Mouse (Mus musculus): Measurements from ENCODE around the gene Dclk3. TPM values are rescaled to one million over a fixed set of nuclear protein-coding genes. Genes with fewer than 3 reads are reported as not detected.

The Dclk3 gene
- total RNA-seq, 4 experiments from 2014 or later: 13.6 to 17.0 (median 14.9) TPM

DNA sequence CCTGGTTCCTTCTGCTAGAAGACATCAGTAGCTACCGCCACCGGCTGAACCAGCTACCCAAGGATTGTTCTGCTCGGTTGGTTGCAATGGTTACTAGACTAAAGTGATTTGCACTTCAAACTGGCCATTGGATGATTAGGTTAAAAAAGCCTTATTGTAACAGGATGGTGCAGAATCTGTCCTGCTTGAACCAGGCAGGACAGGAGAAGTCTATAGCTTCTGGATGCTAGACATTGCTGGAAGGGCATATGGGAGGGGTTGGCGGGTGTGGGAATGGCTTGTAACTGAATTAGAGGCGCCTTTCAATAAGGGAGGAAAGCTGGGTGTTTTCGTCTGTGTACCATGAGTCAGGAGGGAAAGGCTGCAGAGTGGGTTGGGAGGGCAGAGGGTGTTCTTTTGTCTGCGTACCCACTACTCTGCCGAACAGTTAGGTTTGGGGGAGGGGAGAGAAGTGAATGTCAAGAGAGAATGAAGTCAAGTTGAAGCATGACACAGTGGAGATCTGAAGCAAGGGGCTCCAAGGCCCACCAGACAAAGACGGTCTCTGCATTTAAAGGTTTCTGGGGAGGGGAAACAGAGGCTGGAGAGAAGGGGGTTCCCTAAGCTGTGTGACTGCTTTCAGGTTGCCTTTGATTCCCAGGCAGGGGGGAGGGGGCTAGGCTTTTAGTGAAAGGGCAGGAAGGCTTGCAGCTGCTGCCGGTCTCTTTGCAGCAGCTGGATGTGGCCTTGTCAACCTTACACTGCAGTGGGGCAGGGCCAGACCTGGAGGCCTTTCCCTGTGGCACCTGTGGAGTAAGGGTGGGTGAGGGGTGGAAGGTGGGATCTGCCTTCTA is 48.0 kb downstream of the Dclk3 start:
- no peak for DNase-seq (ENCODE audit: low spot score in 2 of 2)

- no peak for DNase-seq (ENCODE audit: low spot score in 2 of 2)
Observed at GRCm38 (mm10) chr9:111490583-111490982, 51.7 kb downstream of the Dclk3 start.

DNA sequence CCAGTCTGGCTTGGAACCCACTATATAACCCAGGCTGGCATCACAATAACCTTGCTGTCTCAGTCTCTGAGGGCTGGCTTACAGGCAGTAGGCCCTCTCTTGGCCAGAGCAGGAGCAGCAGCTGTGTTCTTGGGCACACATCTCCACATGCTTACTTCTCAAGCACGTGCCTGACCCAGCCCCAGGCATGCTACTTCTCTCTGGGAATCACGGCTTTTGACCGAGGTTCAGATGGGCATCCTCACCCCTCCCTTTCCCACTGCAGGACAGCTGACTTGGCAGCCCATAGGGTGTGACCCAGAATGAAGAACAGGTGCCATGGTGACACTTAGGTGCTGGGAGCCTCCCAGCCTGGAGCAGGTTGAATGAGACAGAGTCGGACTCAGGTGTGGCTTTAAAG is 52.4 kb downstream of the Dclk3 start:
- no peak for DNase-seq (ENCODE audit: low spot score in 2 of 2)

DNA sequence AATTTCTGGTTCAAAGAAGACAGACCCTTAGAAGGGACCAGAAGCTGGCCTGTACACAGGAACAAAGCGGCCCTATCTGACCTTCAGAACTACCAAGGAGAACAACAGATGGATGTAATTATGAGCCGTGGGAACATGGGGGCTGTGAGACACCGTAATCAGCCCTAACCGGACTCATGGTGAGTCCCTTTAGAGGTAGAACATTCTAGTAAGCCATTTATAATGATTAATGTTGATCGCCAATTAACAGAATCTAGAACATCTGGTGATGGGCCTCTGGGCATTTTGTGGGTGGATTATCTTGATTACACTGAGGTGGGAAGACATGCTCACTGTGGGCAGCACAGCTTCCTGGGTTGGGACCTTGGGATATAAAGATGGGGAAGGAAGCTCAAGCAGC is 54.6 kb downstream of the Dclk3 start:
- no peak for DNase-seq (ENCODE audit: low spot score in 2 of 2)

DNA sequence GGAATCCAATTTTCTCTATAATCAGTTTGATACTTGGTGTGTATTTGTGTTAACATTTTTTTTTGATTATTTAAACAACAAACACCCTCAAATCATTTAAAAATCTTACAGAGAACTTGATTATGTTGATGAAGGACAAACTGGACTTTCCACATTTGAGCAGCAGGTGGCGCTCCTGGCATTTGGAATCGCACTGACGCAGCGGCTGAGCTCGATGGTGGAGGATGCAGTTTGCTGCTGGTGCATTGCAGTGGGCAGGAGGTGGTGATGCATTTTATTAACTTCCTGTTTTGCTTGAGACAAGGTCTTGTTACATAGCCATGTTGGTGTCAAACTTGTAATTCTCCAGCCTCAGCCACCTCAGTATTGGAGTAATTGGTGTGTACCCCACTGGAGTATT is 56.7 kb downstream of the Dclk3 start:
- peak in 1 of 2 experiments; percentile 80 for DNase-seq (ENCODE audit: low spot score in 2 of 2)

DNA sequence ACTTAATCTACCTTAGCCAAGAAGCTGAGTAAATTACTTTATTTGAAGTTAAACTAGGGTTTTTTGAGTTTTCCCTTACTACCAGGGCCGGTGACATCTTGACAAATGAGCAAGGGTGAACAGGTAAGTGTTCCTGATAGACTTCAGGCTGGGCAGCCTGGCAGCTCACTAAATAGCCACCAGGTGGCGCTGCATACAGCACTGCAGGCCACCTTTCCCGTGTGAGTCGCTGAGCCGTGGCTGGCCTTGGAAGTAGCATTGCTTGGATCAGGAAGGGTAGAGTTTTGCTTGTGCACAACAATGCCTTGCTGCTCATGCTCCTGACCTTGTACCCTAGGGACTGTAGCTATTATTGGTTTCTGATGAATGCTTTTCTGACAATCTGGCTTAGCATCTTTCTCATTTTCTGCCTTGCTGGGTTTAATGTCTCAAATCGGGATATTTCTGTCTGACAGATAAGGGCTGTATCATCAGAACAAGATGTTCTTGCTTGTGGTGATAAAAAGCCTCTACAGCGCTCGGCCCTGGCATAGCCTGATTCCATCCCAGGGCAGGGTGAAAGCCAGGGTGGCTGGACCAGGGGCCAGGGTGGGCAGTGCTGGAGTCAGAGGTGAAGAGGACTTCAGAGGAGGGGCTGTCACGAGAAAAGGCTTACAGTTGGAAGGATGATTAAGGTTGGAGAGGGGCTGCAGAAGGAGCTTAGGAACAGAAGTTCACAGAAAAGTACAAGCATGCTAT is 58.4 kb downstream of the Dclk3 start:
- DNase-seq (ENCODE audit: low spot score in 2 of 2): peak; percentile 48 to 81

DNA sequence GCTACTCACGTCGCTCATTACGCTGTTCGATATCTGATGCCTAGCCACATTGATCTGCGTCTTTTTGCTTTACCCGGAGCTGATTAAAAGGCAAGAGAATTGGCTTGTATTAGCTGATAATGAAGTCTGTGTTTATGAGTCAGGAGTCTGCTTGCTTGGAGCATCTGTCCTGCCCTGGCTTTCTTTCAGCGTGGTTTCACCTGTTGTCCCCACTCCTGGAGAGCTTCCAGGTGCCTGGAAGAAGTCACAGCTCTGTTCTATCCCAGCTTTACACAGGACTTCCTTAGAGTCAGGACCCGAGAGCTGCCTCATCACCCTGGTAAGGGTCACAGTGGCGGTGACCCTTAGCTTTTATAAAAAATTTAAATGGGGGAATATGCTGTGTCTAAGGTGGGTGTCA is 61.3 kb downstream of the Dclk3 start:
- DNase-seq (ENCODE audit: low spot score in 2 of 2): no peak

DNA sequence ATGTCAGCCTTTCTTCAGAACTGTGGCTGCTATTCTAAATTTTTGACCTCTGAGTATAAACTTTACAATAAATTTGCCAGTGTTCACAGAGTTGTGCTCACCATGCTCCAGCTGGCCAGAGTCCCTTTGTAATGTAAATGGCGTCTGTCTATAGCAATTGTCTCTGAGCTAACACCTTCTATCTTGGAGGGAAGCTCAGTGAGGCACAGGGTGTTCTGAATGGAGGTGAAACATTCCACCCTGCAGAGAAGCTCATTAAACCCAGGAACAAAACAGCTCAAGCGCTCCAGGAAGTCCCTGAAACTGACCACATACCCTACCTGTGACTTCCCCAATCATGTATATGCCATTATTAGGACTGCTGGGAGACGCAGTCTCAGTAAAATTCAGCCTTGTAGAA is 67.2 kb downstream of the Dclk3 start:
- no peak for DNase-seq (ENCODE audit: low spot score in 2 of 2)

DNA sequence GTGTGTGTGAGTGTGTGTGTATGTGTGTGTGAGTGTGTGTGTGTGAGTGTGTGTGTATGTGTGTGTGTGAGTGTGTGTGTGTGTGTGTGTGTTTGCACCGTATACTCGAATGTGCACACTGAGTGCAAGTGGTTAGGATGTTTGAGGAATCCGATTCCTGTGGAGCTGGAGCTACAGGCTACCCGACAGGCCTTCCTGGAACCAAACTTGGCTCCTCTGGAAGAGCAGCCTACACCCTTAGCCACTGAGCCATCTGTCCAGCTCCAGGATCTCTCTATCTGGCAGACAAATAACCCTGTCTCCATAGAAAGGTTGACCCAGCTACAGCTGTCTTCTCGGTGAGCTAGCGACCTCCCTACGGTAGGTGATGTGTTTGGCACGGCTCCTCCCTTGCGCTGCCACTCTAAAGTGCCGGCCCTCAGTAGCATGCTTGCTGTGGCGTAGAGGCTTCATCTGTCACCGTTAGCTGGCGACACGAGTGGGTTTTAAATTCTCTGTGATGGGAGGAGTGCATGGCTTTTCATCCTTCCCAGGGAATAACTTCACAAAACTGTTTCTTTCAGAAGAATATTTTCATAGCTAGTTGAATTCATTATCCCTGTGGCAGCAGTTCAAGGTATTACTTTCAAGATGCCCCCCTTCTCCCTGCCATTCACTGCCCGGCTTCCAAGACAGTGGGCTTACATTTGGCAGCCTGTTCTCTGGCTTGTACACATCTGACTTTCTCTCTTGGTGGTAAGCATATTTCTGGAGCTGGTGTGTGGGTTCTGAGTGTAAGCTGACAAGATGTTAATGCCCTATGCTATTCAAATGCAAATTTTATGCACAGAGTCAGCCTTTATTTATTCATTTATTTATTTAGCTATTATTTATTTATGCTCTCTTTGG is 75.9 kb downstream of the Dclk3 start:
- DNase-seq (ENCODE audit: low spot score in 2 of 2): no peak

DNA sequence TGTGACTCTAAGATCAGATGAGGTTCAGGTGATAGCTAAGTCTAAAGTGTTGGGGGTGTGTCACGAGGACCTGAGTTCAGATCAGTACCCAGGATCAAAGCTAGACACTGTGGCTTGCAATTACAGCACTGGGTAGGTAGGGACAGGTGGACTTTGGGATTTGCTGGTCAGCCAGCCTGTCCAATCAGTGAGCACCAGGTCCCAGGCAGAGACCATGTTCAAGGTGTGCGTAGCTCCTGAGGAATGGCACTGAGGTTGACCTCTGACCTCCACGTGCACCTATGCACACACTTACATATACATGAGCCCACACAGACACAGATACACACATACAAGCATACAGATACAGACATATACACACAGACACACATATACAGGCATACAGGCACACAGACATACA is 76.7 kb downstream of the Dclk3 start:
- DNase-seq (ENCODE audit: low spot score in 2 of 2): no peak

GRCm38 (mm10) chr9:111522226-111522625 is 83.3 kb downstream of the Dclk3 start:
- no peak for DNase-seq (ENCODE audit: low spot score in 2 of 2)

- no peak for DNase-seq (ENCODE audit: low spot score in 2 of 2)
Observed at GRCm38 (mm10) chr9:111523111-111523510, 84.2 kb downstream of the Dclk3 start.

DNA sequence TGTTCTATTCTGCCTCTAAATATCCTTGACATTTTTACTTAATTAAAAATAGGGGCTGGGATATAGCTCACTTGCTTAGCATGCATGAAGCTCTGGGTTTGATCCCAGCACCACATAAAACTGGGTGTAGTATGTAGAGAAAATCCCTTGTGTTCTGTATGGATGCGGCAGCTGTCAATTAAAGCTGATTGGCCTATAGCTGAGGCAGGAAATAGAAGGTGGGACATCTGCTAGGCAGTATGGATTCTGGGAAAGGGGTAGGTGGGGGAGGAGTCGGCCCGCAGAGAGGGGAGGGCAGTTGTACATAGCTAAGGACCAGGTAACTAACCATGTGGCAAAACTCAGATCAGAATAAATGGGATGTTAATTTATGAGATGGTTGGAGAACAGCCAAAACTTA is 85.0 kb downstream of the Dclk3 start:
- no peak for DNase-seq (ENCODE audit: low spot score in 2 of 2)

DNA sequence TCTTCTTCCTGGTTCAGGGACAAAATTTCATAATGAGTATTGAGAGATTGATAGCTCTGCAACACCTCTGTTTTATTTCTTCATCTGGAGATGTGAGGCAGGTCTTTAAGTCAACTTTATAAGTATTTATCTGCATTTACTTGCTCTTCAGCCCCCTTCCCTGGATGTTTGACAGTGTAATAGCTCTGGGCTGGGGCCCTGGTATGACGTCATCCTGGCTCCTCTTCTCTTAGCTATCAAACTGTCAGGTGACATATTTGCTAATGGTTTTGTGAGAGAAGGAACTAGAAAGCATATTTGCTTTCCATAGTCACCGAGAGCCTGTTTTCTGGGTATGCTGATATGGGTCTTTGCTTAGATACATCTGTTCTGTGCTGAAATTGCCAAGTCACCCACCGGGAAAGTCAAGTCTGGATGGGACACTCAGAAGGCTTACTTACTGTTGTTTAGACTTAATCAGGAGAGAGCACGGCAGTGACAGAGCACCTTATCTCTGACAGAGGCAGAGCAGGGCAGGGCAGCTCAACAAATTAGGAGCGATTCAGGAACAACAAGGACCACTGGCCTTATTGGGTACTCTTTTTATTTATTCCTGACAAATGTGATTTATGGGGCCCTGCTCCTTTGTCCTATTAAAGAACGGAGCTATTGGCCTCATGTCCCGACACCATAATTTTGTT is 96.0 kb downstream of the Dclk3 start:
- DNase-seq (ENCODE audit: low spot score in 2 of 2): no peak

GRCm38 (mm10) chr9:111535445-111536064 is 96.7 kb downstream of the Dclk3 start:
- DNase-seq (ENCODE audit: low spot score in 2 of 2): no peak

Other genes starting within 250 kb of the Dclk3 start
- gene Mlh1, start 167.3 kb upstream of the Dclk3 start, total RNA-seq (2022): 10 to 100 TPM; 13.5 to 18.4 (median 15.3) TPM
- 10 to 100 TPM; 70.6 to 89.2 (median 80.9) TPM for gene Epm2aip1, start 167.2 kb upstream of the Dclk3 start, total RNA-seq (2022)
- gene Trank1, start 127.3 kb upstream of the Dclk3 start, total RNA-seq (2022): 100 to 1,000 TPM; 194 to 269 (median 224) TPM

Data from layer of hippocampus, adult 8-10 months (tissue).